Mouse (Mus musculus): ENCODE measurements around the gene Ssmem1.

Ssmem1 gene

DNA sequence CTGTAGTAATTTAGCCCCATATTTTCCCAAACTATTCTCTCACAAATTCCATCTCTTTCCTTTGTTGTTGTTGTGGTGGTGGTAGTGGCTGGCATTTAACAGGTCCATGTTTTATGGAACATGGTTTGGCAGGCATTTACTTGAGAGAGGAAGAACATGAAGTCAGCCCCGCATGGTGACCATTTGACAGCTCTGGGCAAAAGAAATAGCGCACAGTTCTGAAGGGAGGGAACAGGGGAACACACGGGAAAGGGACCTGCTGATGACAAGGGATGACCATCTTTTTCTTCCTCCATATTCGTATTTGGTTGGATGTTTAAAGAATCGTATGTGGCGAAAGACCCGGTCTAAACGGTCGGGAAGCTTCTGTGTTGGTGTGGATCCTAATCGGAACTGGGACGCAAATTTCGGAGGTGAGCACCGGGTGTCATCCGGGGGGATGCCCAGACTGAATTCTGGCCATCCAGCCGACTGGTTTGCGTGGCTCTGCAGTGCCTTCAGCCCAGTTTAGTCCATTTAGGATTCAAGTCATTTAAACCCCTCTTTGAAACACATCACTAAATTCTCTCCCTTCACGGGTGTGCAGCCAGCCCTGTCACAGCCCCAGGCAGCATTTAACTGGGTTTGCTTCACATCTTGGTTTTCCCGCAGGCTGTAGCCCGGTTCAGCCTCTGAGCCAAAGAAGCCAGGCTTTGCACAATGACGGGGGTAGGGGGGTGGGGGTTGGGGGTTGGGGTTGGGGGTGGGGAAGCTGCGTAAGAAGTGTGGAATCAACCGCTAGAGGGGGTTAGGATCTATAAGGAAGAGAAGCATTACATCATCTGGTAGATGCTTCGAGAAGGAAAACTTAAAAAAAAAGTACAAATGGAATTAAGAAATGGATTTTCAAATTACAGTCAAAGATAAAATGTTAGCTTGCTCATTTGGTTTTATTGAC lies 42.3 kb downstream of the Ssmem1 start:
- in situ Hi-C loops (cut with MboI, MseI): no loop called here

DNA sequence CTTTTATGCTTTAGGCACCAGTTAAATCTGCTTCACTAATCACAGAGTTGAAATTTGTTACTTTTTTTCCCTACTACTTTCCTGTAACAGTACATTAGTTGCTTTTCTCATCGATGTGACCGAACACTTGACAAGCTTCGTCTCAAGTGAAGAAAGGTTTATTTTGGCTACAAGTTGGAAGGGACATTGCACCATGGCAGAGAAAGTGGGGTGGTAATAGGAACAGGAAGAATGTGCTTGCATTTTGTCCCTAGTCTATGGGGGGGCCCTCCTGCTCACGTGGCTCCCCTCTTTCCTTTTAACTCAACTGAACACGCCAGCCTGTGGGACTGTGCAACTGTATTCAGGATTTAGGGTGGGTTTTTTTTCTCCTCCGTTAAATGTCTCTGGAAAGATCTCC lies 43.0 kb downstream of the Ssmem1 start:
- in situ Hi-C loops (cut with MboI, MseI): no loop called here

DNA sequence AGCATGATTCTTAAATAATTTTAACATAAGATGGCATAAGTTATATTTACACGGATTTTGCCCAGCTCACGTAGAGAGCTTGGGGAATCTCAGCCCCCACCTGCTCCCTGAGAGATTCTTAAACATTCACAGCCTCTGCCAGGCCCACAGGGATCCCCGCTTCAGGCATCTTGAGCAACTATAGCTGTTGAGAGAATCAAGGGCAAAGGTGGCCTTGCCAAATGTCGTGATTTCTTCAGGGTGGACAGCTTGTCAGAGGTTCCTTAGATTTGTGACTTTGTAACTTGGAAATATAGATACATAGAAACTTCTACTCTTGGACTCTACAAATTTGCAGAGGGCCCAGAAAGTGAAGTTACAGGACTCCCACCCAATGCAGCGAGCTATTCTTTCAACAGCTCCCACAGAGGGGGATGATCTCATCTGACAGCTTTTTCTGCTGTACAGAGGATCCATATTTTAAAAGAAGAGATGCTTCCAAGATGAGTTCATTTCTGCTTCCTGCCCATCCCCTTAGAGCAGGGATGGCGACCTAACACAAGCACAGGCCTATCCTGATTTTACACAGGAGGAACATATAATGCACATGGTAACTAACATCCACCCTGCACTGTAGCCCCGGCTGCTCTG lies 43.8 kb downstream of the Ssmem1 start:
- in situ Hi-C loops (cut with MboI, MseI): no loop called here

DNA sequence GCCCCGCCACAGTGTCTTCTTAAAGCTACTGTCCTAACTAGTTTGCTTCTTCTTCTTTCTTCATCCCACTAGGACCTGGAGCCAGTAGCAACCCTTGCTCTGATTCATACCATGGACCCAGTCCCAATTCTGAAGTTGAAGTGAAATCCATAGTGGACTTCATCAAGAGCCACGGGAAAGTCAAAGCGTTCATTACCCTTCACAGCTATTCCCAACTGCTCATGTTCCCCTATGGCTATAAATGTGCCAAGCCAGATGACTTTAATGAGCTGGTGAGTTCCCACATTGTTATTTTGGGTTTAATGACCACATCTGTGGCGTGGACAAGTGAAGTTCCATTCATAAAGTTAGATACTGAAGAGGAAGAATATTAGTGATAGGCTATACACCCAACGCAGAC lies 44.4 kb downstream of the Ssmem1 start:
- in situ Hi-C loops (cut with MboI, MseI): no loop called here

DNA sequence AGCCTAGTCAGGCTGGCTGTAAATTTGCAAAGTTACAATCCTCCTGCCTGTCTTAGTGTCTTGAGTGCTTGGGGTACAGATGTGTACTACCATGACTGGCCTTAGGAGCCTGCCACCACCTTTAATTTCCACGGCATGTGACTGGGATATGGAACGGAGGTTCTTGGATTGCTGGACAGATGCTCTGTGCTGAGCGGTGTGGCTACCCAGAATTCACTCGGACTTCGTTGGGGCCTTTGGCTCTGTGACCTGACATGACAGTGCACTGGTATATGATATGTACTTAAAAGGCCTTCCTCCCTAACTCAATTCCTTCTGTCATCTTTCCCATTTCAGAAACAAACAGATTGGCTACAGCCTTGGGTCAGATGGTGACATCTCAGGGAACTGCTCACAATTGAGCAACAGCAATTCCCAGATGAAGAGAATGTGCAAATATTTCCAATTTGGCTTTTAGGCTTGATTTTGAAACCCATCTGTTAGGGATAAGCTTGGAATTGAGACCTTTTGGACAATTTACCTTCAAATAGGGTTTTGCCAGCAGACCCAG lies 45.0 kb downstream of the Ssmem1 start:
- in situ Hi-C loops (cut with MboI, MseI): no loop called here

DNA sequence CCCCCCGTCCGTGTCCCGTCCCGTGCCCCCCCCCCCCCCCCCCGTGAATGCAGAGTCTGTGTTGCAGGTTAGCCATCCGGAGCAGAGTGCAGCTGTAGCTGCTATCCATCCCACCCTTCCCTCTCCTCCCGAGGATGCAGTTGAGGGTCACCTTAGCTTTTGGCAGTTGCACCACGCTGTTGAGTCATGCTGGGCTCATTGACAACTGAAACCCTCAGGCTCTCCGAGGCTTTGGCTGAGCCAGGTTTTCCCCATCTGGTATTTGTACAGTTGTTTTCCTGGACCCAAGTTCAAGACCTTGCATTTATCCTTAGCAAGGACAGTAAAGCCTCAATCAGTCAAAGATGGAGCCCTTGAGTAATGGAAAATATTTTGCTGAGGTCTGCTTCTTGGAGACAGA lies 46.4 kb downstream of the Ssmem1 start:
- in situ Hi-C loops (cut with MboI, MseI): no loop called here

DNA sequence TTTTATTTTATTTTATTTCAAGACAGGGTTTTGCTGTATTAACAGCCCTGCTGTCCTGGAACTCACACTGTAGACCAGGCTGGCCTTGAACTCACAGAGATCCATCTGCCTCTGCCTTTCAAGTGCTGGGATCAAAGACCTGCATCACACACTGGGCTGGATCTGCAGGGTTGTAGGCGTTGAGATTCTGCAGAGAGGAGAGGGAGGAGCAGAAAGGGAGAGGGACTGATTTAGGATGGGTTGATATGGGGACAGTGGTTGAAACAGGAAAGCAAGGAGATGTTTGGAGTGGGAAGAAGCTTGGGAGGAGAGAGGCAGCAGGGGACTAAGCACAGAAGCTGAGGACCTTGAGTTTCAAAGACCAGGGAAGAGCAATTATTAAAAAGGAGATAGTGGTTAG lies 50.1 kb downstream of the Ssmem1 start:
- in situ Hi-C loops (cut with MboI, MseI): no loop called here

DNA sequence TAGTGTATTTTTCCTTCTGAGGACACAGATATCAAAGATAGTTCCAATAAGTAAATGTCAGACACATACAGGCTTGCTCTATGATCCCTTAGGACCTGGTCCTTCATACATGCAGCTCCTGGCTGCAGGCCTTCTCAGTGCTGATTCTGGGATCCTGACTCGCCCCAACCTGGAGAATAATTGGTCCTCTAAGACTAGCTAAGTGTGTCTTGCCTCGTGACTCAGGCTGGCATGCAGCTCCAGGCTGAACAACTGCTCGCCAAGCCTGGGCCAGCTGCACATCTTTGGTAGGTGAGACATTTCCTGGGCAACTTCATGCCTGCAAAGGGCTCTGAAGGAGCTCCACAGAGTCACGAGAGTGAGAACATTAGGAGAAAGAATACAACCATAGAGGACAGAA lies 52.5 kb downstream of the Ssmem1 start:
- in situ Hi-C loops (cut with MboI, MseI): no loop called here

DNA sequence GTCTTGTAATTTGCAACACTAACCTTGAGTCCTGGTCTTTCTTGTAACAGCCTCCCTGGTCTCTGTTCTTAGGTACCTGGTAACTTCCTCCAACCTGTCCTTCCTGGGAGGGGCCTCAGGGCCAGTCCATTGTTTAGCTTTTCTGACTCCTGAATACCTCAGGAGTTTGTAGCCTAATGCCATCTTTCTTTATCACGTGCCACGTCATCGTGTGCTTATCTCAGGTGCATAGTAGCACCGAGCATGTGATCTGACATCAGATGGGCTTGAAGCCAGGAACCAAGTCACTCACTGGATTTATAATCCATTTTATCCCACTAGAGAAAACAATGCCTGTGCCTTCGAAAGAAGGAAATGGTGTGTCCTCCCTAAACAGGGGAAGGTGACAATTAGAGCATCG lies 53.9 kb downstream of the Ssmem1 start:
- in situ Hi-C loops (cut with MboI, MseI): no loop called here

DNA sequence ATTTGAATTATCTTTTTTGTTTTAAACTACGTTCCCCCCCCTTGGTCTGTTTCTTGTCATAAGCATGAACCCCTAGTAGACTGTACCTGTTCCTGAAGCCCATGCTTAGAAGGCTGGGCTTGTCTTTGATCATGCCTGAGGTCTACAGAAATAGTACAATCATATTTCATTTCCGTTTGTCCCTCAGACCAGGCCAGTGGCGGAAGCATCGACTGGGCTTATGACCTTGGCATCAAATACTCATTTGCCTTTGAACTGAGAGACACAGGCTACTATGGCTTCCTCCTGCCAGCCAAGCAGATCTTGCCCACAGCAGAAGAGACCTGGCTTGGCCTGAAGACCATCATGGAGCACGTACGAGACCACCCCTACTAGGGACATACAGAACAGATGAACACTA lies 54.4 kb downstream of the Ssmem1 start:
- in situ Hi-C loops (cut with MboI, MseI): no loop called here

DNA sequence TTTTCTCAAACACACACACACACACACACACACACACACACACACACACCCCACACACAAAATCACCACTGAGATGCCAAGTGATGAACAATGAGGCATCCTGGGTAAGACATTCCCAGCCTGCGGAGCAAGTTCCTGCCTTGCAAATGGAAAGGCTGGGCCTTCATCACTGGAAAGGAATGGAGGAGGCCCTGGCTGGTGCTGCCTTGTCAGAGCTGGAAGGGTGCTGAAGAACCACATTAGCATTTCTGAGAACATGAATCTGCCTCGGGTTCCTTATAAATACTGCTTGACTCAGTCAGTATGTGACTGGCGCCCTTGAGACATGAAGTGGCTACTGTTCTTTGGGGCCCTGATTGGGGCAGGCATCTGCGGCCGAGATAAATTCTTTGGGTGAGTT lies 58.4 kb downstream of the Ssmem1 start, which contains the start of gene Cpa4:
Gene Cpa4, plus strand, starts transcription at position 301 of the 400 bp plus-strand sequence.
- in situ Hi-C loops (cut with MboI, MseI): loop anchor here in 1 of 2 experiments (5.0 kb wide), 1 partner anchor 34 kb away; no protein-coding TSS in a partner anchor

DNA sequence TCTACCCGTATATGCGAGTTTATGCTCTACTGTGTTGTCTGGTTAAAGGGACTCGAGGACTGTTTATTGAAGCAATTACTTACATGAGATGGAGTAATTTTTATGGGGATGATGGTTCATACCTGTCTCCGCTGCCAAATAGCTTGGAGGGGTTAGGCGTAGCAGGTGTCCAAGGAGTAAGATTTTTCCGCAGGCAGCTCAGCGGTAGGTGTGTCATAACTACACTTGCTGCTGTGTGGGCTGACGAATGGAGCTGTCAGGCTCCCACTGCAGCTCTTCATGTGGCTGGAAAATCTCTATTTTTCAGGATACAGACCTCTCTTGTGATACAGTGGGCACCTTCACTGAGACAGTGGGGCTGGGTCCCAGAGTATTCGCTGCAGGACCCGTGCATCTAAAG lies 59.7 kb downstream of the Ssmem1 start:
- in situ Hi-C loops (cut with MboI, MseI): loop anchor here in 1 of 2 experiments (5.0 kb wide), 1 partner anchor 33 kb away; no protein-coding TSS in a partner anchor
